23 mouse cellular contexts compared by ENCODE assay signal in the genomic region with DNA sequence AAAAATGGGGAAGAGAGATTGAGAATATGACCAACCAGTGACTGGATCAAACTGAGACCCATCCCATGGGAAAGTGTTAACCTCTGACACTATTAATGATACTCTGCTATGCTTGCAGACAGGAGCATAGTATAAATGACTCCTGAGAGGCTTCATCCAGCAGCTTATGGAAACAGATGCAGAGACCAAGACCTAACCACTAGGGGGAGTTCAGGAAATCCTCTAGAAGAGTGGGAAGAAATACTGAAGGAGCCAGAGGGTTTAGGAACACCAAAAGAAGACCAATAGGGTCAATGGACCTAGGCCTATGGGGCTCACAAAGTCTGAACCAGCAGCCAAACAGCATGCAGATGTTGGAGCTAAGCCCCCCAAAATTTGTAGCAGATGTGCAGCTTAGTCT.
A peak's percentile ranks its signal among the peaks of the same experiment; 100 is the strongest.
DNase-seq lines count a peak whose midpoint lies in the region; ATAC-seq and TF ChIP-seq lines count a peak whose summit lies in the region.
"Had no signal": no experiment of that assay in that cellular context is flagged by ENCODE, and none has a peak within 500 bp of the region (broad histone marks: within the 10 kb centered on the region; RNA-seq: fewer than 3 reads in every experiment).

No protein-coding gene starts in this region.

- ATAC-seq in hindbrain, postnatal 0 days, result no peak
- no peak for ATAC-seq in hindbrain, embryonic 16.5 days
- no peak for ATAC-seq in monocyte, adult 5-6 weeks (replicated peaks; ENCODE audit: insufficient number of reproducible peaks, low FRiP score, low TSS enrichment, poor library complexity, severe bottlenecking)
- no peak for ATAC-seq in hindbrain, embryonic 11.5 days (ENCODE audit: low FRiP score)
- ATAC-seq: forebrain, embryonic 13.5 days had no signal

- no peaks in the 10 kb centered on the region for H3K36me3 ChIP-seq in hindbrain, postnatal 0 days (ENCODE audit: insufficient read depth, low read length)
- no peaks in the 10 kb centered on the region for H3K36me3 ChIP-seq in hindbrain, embryonic 16.5 days (ENCODE audit: control insufficient read depth, insufficient read depth, low read length)
- no peaks in the 10 kb centered on the region for H3K36me3 ChIP-seq in ES-E14 (ENCODE audit: control insufficient read depth, insufficient read depth, low read length, poor library complexity, severe bottlenecking)
- no peaks in the 10 kb centered on the region for H3K36me3 ChIP-seq in hindbrain, embryonic 11.5 days (ENCODE audit: control insufficient read depth, insufficient read depth, low read length)
- H3K36me3 ChIP-seq: heart, embryonic 15.5 days had no signal

- no peak for DNase-seq in hindbrain, postnatal 0 days (ENCODE audit: low spot score)
- peak; percentile 1 for DNase-seq in 3T3-L1 (ENCODE audit: low read depth, low spot score)
- peak; percentile 15 for DNase-seq in ES-E14 (ENCODE audit: low read depth, low spot score)
- DNase-seq in embryo, embryonic 10.5 days (ENCODE audit: low spot score), result peak; percentile 26
- DNase-seq in hindbrain, embryonic 11.5 days (ENCODE audit: low spot score), result no peak
- DNase-seq in ovary, postnatal 14 days (ENCODE audit: low spot score), result no peak
- DNase-seq: adrenal gland, adult 2 months; B cell, adult 2 months; cerebellum, adult 9-10 months; gastrocnemius, postnatal 14 days; heart, adult 2 months; heart, postnatal 4 days; kidney, adult 9 months; kidney, postnatal 36 days; layer of hippocampus, adult 9-11 months; lung, adult 18-20 months; lung, postnatal 36 days had no signal

- no peaks in the 10 kb centered on the region for H3K9me3 ChIP-seq in hindbrain, postnatal 0 days (ENCODE audit: low read length)
- H3K9me3 ChIP-seq in hindbrain, embryonic 16.5 days (ENCODE audit: control insufficient read depth, low read length), result no peaks in the 10 kb centered on the region
- no peaks in the 10 kb centered on the region for H3K9me3 ChIP-seq in ES-E14 (ENCODE audit: control insufficient read depth, insufficient read depth, low read depth, low read length)
- no peaks in the 10 kb centered on the region for H3K9me3 ChIP-seq in hindbrain, embryonic 11.5 days (ENCODE audit: control insufficient read depth, low read length)
- H3K9me3 ChIP-seq: forebrain, embryonic 13.5 days; heart, embryonic 15.5 days had no signal

- no peak overlapping the region for H3K27ac ChIP-seq in hindbrain, postnatal 0 days
- H3K27ac ChIP-seq in hindbrain, embryonic 16.5 days (ENCODE audit: low read depth, low read length), result no peak overlapping the region
- no peak overlapping the region for H3K27ac ChIP-seq in ES-E14 (ENCODE audit: insufficient read depth, low read depth, low read length, poor library complexity, severe bottlenecking)
- H3K27ac ChIP-seq in hindbrain, embryonic 11.5 days (ENCODE audit: low read depth, low read length), result no peak overlapping the region
- H3K27ac ChIP-seq: forebrain, embryonic 13.5 days; heart, adult 2 months; heart, embryonic 15.5 days had no signal

- H3K9ac ChIP-seq in hindbrain, postnatal 0 days (replicated peaks; ENCODE audit: low read length), result no peak overlapping the region
- no peak overlapping the region for H3K9ac ChIP-seq in hindbrain, embryonic 16.5 days (ENCODE audit: low read depth, low read length)
- no peak overlapping the region for H3K9ac ChIP-seq in ES-E14 (ENCODE audit: insufficient read depth, low read depth, low read length, poor library complexity, severe bottlenecking)
- no peak overlapping the region for H3K9ac ChIP-seq in hindbrain, embryonic 11.5 days (ENCODE audit: low read depth, low read length)
- H3K9ac ChIP-seq: forebrain, embryonic 13.5 days; heart, embryonic 15.5 days had no signal

- no peak overlapping the region for H3K4me2 ChIP-seq in hindbrain, postnatal 0 days (ENCODE audit: low read depth, low read length)
- no peak overlapping the region for H3K4me2 ChIP-seq in hindbrain, embryonic 16.5 days (ENCODE audit: low read length)
- no peak overlapping the region for H3K4me2 ChIP-seq in hindbrain, embryonic 11.5 days (replicated peaks; ENCODE audit: low read depth, low read length)
- H3K4me2 ChIP-seq: forebrain, embryonic 13.5 days; heart, embryonic 15.5 days; liver, embryonic 11.5 days had no signal

- H3K4me1 ChIP-seq in hindbrain, postnatal 0 days (ENCODE audit: insufficient read depth, low read length), result no peaks in the 10 kb centered on the region
- no peaks in the 10 kb centered on the region for H3K4me1 ChIP-seq in hindbrain, embryonic 16.5 days (ENCODE audit: control insufficient read depth, insufficient read depth, low read depth, low read length)
- no peaks in the 10 kb centered on the region for H3K4me1 ChIP-seq in ES-E14 (ENCODE audit: control insufficient read depth in 2 of 2, insufficient read depth in 2 of 2, low read length in 2 of 2, poor library complexity in 1 of 2)
- no peaks in the 10 kb centered on the region for H3K4me1 ChIP-seq in hindbrain, embryonic 11.5 days (replicated peaks; ENCODE audit: control insufficient read depth, insufficient read depth, low read length)
- H3K4me1 ChIP-seq: forebrain, embryonic 13.5 days; heart, embryonic 15.5 days had no signal

- TF ChIP-seq CTCF in hindbrain, postnatal 0 days (IDR thresholded peaks at IDR 0.05; ENCODE audit: low read depth), result 0 out of 2 replicates have a peak, but pooled peaks have one; percentile 8

- in situ Hi-C loops in ES-E14 (cut with MboI; ENCODE audit: low sequenced_read_pairs in 2 of 2, unreplicated experiment in 2 of 2), result no loop called here

- no peak overlapping the region for H3K4me3 ChIP-seq in hindbrain, postnatal 0 days (ENCODE audit: low read length)
- no peak overlapping the region for H3K4me3 ChIP-seq in hindbrain, embryonic 16.5 days (ENCODE audit: low read length)
- H3K4me3 ChIP-seq in ES-E14 (ENCODE audit: insufficient read depth in 1 of 2, low read depth in 1 of 2, low read length in 2 of 2, poor library complexity in 1 of 2, severe bottlenecking in 1 of 2), result no peak overlapping the region
- no peak overlapping the region for H3K4me3 ChIP-seq in hindbrain, embryonic 11.5 days (ENCODE audit: low read depth, low read length)
- H3K4me3 ChIP-seq: erythroblast, embryonic 14.5 days; forebrain, embryonic 13.5 days; heart, adult 2 months; heart, embryonic 15.5 days had no signal

- no peaks in the 10 kb centered on the region for H3K27me3 ChIP-seq in hindbrain, postnatal 0 days (ENCODE audit: insufficient read depth, low read length)
- H3K27me3 ChIP-seq in hindbrain, embryonic 16.5 days (replicated peaks; ENCODE audit: control insufficient read depth, insufficient read depth, low read length), result no peaks in the 10 kb centered on the region
- no peaks in the 10 kb centered on the region for H3K27me3 ChIP-seq in hindbrain, embryonic 11.5 days (ENCODE audit: control insufficient read depth, insufficient read depth, low read length)
- H3K27me3 ChIP-seq: forebrain, embryonic 13.5 days; heart, embryonic 15.5 days had no signal

TF ChIP-seq in ES-E14, 5 proteins besides CTCF, POLR2A, EP300 and RAD21:
- TF ChIP-seq HCFC1 (IDR thresholded peaks at IDR 0.05; ENCODE audit: borderline replicate concordance, insufficient read depth, low read length), result no peak
- TF ChIP-seq ZNF384 (IDR thresholded peaks at IDR 0.05; ENCODE audit: low read depth, low read length), result no peak
- TF ChIP-seq MAFK (IDR thresholded peaks at IDR 0.05; ENCODE audit: insufficient read depth, low read depth, low read length), result no peak
- TF ChIP-seq ZC3H11A (IDR thresholded peaks at IDR 0.05; ENCODE audit: borderline replicate concordance, low read depth, low read length), result no peak
- no peak for TF ChIP-seq CHD2 (IDR thresholded peaks at IDR 0.05; ENCODE audit: low read depth, low read length)
TF ChIP-seq in ES-E14: peak in this region for 0.

Comparison
In these comparisons a context has a peak if more than half of its experiments do, and no peak if none do; other contexts are left out.
1. DNase-seq: peak in 3T3-L1 (single experiment), ES-E14 (single experiment) and embryo, embryonic 10.5 days (single experiment); none in hindbrain, postnatal 0 days (single experiment), hindbrain, embryonic 11.5 days (single experiment) and ovary, postnatal 14 days (single experiment).